Mouse (Mus musculus): Measurements from ENCODE around the gene Creld1. TPM values are rescaled to one million over a fixed set of nuclear protein-coding genes. Genes with fewer than 3 reads are reported as not detected.

Gene Creld1
- polyA plus RNA-seq, 1 experiment = 64.3 TPM

DNA sequence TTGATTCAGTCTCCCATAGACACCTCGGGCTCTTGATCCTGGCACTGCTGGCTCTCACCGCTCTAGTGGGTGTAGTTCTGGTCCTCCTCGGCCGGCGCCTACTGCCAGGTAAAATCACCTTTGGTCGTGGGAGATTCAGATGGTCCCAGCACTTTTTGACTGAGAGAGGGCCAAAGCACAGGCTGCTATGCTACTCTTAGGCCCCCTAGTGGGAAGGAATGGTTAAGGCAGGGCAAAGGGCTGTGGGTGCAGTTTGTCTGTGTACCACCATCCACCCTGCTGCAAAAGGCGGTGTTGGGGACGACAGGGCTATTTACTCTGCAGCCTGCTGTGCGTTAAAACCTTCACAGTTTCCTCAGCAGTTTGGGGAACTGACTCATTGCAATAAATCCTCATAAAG, 14.1 kb upstream of the Creld1 start:
- DNase-seq (ENCODE audit: extremely low spot score in 1 of 2, low spot score in 1 of 2) = peak in 1 of 2 experiments; percentile 78

DNA sequence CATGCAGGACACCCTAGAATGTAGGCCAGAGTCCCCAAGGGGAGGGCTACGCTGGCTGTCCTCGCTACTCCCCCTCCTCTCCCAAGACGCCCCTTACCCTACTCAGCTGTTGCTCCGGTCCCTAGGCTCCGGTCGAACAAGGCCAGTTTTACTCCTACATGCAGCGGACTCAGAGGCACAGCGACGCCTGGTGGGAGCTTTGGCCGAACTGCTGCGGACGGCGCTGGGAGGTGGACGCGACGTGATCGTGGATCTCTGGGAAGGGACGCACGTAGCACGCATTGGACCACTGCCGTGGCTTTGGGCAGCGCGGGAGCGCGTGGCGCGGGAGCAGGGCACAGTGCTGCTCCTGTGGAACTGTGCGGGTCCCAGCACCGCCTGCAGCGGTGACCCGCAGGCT, 13.7 kb upstream of the Creld1 start:
- peak in 1 of 2 experiments; percentile 73 for DNase-seq (ENCODE audit: extremely low spot score in 1 of 2, low spot score in 1 of 2)

DNA sequence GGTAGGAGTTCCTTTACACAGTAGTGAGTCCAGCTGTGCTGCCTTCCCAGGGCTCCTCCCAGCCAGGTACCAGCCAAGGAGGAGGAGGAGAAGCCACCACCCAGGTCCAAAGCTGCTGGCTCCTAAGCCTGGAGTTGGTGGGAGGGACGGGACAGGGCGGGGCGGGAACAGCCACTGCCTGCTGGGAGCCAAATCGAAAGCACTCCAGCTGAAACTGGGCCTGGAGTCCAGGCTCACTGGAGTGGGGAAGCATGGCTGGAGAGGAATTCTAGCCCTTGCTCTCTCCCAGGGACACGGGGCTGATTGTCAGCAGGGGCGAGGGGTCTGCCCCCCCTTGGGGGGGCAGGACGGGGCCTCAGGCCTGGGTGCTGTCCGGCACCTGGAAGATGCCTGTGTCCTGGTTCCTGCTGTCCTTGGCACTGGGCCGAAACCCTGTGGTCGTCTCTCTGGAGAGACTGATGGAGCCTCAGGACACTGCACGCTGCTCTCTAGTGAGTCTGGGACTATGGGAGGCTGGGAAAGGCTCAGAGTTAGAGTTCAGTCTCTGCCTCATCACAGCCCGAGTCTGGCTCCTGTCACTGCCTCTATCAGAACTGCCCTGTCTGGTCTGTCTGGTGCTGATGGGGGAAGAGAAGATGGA, 11.7 kb upstream of the Creld1 start, which contains the start of gene Il17rc:
Il17rc (plus strand) TSS at position 131 of the 640 bp plus-strand sequence.
- DNase-seq (ENCODE audit: extremely low spot score in 1 of 2, low spot score in 1 of 2) = no peak

DNA sequence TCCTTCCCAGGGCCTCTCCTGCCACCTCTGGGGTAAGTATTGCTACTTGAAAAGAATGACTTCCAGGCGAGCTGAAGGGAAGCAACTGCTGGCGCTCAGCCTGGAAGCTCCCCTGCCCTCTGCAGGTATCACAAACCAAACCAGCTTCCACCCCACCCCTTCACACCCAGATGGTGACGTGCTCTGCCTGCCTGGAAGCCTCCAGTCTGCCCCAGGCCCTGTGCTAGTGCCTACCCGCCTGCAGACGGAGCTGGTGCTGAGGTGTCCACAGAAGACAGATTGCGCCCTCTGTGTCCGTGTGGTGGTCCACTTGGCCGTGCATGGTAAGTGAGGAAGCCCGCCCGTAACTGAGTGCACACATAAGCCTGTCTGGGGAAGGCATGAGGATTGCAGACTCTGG, 11.0 kb upstream of the Creld1 start:
- no peak for DNase-seq (ENCODE audit: extremely low spot score in 1 of 2, low spot score in 1 of 2)

DNA sequence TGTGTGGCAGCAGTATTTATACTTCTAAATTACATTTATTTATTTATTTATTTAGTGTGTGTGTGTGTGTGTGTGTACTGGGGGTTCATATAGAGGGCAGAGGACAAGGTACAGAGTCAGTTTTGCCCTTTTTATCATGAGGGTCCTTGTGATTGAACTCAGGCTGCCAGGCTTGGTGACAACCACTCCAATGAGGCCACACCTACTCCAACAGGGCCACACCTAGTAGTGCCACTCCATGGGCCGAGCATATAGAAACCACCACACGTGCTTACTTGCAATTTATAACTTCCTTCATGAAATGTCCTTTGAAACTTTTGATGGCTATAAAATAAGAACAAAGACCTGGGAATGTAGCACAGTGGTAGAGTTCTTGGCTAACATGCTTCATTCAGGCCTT, 9.9 kb upstream of the Creld1 start:
- no peak for DNase-seq (ENCODE audit: extremely low spot score in 1 of 2, low spot score in 1 of 2)

DNA sequence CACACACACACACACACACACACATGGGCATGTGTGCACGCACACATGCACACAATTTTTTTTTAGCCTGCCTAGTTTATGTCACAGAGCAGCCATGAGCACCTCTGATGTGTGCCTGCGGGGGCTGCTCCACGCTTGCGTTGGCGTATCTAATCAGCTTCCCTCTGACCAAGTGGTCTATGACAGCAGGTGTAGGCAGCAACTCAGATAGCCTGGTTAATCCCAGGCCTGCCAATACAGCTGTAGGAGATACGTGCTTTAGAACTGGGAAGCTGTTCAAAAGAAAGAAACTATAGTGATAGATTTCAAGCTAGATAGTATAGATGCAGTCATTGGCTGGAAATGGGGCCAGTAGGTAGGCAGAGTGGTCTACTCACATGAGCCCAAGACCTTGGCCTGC, 9.4 kb upstream of the Creld1 start:
- DNase-seq (ENCODE audit: extremely low spot score in 1 of 2, low spot score in 1 of 2) = no peak

DNA sequence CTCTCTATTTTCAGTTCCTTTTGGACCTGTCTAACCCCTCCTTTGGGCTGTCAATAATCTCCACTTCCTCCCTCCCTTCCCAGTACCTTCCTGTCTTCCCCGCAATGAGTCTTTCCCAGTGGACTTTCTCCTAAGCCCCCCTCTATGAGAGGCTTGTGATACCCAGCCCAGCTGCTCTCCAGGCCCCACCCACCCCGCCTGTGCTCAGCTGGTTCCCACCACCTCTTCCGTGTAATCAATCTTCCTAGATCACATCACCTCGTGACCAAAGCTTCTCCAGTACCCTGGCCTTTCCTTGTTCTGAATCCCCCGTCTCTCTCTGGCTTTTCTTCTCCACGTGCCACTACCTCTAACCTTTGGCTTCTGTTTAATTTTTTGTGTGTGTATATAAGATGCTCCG, 5.7 kb upstream of the Creld1 start:
- DNase-seq (ENCODE audit: extremely low spot score in 1 of 2, low spot score in 1 of 2) = no peak

DNA sequence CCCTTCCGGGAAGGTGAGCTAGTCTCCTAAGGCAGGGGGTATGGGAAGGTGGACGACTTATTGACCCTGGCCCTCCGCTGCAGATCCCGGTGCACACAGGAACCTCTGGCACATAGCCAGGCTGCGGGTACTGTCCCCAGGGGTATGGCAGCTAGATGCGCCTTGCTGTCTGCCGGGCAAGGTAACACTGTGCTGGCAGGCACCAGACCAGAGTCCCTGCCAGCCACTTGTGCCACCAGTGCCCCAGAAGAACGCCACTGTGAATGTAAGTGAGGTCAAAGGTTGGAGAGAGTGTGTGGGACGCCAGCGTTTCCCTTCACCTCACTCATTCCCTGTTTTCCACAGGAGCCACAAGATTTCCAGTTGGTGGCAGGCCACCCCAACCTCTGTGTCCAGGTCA, 4.2 kb upstream of the Creld1 start:
- DNase-seq (ENCODE audit: extremely low spot score in 1 of 2, low spot score in 1 of 2) = no peak

DNA sequence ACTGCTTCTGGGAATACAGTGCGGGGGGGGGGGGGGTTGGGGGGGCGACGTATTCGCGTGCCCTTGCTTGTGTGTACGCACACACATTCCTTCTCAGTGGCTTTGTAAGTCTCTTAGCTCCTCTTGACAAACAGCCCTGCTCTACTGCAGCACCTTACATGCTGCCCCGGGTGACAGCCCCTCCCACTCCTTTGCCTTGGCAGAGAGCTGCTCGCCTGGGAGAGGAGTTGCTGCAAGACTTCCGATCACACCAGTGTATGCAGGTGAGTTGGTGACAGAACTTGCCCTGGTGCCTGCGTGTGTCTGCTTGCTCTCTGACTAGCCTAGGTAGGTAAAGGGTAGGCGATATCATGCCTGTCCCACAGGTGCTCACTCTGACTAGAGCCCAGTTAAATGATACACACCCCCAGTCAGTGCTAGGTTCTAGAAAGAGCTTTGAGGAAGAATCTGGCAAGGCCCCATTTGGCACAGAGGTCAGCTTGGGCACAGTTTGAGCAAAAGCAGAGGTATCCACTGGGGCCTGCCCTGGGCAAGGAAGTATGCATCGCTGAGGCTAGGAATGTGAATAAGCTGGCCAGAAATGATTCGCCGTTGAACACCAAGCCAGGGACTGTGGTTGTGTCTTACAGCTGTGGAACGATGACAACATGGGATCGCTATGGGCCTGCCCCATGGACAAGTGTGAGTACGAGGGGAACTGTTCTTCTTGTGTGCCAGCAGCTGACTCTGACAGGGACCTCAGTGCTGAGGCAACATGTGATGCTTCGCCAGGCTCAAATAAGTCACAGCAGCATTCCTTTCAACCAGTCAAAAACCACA, 2.3 kb upstream of the Creld1 start:
- no peak for DNase-seq (ENCODE audit: extremely low spot score in 1 of 2, low spot score in 1 of 2)

DNA sequence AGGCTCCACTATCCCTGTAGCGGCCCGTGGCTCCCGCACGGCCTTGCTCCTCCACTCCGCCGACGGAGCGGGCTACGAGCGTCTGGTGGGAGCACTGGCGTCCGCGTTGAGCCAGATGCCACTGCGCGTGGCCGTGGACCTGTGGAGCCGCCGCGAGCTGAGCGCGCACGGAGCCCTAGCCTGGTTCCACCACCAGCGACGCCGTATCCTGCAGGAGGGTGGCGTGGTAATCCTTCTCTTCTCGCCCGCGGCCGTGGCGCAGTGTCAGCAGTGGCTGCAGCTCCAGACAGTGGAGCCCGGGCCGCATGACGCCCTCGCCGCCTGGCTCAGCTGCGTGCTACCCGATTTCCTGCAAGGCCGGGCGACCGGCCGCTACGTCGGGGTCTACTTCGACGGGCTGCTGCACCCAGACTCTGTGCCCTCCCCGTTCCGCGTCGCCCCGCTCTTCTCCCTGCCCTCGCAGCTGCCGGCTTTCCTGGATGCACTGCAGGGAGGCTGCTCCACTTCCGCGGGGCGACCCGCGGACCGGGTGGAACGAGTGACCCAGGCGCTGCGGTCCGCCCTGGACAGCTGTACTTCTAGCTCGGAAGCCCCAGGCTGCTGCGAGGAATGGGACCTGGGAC, 509 bp upstream of the Creld1 start:
- no peak for DNase-seq (ENCODE audit: extremely low spot score in 1 of 2, low spot score in 1 of 2)

DNA sequence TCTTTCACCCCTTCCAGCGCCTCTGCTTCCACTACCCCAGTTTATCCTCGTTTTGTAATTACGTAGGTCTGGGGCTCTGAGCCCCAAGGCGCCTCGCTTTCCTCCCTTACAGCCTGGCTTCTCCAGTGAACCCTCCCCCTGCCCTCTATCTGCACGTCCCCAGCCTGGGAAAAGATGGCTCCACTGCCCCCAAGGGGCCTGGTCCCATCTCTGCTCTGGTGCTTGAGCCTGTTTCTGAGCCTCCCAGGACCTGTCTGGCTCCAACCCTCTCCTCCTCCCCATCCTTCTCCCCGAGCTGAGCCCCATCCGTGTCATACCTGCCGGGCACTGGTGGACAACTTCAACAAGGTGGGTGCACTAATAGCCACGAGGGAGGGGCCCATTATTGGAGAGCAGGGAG, 632 bp downstream of the Creld1 start:
- no peak for DNase-seq (ENCODE audit: extremely low spot score in 1 of 2, low spot score in 1 of 2)

DNA sequence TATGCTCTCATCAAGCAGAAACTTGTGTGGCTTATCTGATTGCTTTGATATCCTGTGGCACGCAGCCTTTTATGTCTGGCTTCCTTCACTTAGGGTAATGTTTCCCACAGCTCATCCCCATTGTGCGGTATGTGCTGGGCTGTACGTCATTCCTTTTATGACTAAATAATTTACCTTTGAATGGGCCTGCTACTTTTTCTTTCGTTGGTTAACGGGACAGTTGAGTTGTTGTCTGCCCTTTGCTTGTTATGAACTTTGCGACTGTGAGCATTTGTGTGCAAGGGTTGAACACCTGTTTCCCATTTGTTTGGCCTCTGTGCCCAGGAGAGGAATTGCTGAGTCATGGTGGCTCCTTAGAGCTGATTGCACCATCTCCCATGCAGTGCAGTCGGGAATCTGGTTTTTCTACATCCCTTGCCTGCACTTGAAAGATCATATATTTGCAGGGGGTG, 4.1 kb downstream of the Creld1 start:
- DNase-seq (ENCODE audit: extremely low spot score in 1 of 2, low spot score in 1 of 2) = no peak

DNA sequence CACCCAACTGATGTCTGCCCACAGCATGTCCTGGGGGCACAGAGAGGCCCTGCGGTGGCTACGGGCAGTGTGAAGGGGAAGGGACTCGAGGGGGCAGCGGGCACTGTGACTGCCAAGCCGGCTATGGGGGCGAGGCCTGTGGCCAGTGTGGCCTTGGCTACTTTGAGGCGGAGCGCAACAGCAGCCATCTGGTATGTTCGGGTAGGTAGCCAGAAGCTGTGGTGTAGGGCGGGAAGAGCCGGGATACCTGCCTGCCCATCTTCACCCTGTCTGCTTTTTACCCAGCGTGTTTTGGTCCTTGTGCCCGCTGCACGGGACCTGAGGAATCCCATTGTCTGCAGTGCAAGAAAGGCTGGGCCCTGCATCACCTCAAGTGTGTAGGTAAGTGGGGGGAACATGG, 6.3 kb downstream of the Creld1 start:
- no peak for DNase-seq (ENCODE audit: extremely low spot score in 1 of 2, low spot score in 1 of 2)

DNA sequence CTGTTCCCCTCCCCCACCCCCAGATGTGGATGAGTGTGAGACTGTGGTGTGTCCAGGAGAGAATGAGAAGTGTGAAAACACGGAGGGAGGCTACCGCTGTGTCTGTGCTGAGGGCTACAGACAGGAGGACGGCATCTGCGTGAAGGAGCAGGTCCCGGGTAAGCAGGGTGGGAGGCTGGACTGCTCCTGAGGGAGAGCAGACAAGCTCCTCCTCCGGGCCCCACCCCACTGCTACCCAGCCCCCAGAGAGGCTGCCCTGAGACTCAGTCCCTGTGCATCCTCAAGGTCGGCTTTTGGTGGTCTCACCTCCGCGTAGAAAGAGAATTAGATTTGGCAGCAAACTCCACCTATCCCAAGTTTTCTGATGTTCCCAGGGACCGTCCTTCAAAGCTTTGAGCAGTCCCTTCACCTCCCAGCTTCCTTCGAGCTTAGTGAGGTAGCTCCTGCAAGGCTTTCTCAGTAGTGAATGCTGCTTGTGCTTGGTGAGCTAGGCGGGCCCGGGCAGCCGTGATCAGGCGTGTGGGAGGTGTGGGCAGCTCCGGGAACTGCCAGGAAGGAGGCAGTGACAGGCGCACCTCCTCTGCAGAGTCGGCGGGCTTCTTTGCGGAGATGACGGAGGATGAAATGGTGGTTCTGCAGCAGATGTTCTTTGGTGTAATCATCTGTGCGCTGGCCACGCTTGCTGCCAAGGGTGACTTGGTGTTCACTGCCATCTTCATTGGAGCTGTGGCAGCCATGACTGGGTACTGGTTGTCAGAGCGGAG, 9.2 kb downstream of the Creld1 start:
- DNase-seq (ENCODE audit: extremely low spot score in 1 of 2, low spot score in 1 of 2) = peak in 1 of 2 experiments; percentile 81

DNA sequence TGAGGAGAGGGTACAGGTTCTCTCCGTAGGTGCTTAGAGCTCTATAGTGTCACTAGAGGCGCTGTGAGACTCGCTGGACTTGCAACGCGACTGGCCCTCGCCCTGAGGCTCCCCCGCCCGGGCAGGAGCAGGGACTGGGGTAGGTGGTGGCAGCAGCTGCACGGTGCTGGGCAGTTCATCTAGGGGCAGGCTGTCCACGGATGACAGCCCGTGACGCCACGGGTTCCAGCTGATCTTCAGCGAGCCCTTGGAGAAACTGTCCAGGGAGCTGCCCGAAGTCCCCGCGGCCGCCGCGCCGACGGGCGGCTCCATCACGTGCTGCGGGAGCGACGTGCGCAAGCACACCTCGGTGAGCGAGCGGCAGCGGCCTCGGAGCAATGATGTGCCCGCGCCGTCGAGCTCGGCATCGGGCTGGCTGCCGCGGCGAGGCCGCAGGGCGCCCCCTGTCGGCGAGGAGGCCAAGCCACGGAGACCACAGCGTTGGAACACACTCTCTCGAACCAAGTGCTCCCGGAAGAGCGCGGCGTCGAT, 11.2 kb downstream of the Creld1 start:
- peak in 1 of 2 experiments; percentile 70 for DNase-seq (ENCODE audit: extremely low spot score in 1 of 2, low spot score in 1 of 2)

DNA sequence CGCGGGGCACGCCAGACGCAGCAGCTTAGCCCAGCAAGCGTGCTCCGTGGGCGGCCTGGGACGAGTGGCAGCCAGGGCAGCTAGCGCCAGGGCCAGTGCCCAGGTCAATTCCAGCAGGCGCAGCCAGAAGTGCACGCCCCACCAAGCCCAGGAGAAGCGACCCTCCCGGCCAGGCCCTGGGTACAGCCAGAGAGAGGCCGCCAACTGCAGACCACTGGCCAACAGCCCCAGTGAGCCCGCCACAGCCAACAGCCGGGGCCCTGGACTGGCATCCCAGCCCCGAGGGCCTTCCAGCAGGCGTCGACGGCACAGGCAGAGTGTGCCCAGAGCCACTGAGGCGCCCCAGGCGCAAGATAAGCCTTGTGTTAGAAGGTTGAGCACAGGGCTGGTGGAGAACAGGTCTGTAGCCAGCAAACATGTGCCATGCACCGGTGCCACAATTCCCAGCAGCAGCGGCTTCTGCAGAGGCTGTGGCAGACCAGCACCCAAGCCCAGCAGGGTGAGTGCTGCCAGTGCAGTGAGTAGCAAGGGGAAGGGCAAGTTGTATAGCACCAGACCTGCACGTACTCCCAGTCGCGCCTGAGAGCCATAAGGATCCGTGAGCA, 12.1 kb downstream of the Creld1 start:
- DNase-seq (ENCODE audit: extremely low spot score in 1 of 2, low spot score in 1 of 2) = no peak

DNA sequence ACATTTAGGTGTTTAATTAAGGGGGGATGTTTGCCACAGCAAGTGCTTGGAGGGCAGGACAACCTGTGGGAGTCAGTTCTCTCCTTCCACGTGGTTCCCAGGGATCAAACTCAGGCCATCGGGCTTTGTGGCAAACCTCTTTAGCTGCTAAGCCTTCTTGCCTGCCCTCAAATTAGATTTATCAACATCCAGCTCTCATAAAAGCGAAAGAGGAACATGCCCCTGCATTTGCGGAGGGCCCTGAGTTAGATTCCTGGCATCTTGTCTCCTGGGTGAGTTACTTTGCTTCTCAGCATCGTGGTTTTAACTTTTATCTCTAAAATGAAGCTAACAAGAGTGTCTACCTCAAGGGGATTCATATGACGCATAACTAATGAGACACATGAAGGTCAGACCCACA, 16.2 kb downstream of the Creld1 start:
- no peak for DNase-seq (ENCODE audit: extremely low spot score in 1 of 2, low spot score in 1 of 2)

DNA sequence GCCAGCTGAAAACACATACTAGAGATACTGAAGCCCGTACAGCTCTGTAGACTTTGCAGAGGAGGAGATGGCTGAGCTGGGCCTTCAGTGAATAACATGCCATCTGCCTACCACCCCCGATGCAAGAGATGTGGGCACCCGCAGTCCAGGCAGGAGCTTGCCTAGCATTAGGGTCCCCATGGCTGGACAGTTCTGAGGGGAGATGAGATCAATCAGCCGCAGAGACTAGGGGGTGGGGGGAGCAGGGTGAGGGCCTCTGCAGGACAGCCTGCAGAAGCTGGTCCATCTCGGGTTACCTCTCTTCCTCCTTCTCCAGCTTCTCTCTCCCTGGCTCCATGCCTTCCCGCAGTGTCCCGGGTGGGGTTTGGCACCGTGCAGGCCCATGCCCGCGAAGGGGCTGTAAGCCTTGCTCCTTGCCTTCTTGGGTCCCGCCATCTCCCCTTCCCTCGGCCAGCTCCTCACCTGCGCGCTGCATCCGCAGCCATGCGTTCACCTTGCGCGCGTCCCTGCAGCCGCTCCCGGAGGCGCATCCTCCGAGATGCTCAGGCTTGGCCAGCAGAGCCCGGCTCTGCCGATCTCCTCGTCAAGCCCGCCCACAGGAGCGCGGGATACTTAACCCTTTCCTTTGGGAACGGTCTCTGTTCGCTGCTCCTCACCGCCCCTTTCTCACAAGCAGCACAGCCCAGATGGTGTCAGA, 18.4 kb downstream of the Creld1 start, which contains the start of gene Prrt3:
Prrt3 (minus strand) TSS at position 544 of the 697 bp plus-strand sequence.
- DNase-seq (ENCODE audit: extremely low spot score in 1 of 2, low spot score in 1 of 2) = peak in 1 of 2 experiments; percentile 81

DNA sequence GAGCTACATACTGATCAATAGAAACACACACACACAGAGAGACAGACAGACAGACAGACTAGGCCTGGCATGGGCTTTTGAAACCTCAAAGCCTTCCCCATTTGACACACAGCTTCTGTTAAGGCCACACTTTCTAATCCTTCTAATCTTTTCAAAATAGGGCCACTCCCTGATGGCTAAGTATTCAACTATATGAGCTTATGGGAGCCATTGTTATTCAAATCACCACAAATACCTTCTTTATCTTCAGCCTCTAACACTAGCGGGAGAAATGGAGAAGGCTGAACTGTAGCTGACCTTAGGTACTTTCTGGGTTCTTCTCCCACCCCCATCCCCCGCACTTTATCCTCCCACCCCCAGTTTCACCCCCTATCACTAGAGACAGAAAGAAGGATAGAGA, 19.7 kb downstream of the Creld1 start:
- DNase-seq (ENCODE audit: extremely low spot score in 1 of 2, low spot score in 1 of 2) = no peak

All from frontal cortex, adult 2 months (tissue).